Mouse (Mus musculus): ENCODE results near the gene Fam20c.

The Fam20c gene

DNA sequence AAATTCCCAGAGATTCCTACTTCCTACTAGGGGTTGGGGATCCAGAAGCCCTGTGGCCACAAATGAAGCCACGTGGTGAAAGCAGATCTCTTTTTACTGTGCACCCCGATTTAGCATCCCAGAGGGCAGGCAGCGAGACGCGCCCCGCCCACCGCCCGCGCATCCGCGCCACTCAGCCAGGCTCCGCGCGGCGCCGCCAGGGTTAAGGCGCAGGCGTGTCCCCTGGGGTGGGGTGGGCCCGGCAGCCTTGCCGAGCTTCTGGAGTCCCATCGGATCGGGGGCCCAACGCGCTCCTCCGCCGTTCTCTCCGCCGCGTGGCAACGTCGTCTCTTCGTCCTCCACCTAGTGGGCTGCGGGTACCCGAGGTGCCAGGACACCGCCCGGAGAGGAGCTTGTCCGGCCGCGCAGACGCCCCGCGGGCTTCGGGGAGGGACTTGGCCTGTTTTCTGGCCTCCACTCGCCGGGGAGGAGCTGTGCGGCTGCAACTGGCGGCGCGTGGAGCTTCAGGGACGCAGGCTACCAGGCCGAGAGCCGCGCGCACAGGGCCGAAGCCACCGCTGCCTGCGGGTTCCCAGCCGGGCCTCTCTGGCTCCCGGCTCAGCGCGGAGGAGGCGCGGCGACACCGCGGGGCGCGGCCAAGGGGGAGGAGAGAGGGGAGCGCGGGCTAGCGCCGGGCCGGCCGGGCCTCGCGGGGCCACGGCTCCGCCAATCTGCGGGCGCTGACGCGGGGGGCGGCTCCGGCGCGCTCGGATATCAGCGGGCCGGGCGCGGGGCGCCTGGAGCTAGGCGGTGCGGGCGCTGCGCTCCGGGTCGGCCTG lies at the start of gene Fam20c:
Gene Fam20c, plus strand, starts transcription at position 212 of the 818 bp plus-strand sequence.
- peak; percentile 83 for DNase-seq

GRCm38 (mm10) chr5:138707367-138707766 lies 46.9 kb upstream of the Fam20c start:
- no peak for DNase-seq

DNA sequence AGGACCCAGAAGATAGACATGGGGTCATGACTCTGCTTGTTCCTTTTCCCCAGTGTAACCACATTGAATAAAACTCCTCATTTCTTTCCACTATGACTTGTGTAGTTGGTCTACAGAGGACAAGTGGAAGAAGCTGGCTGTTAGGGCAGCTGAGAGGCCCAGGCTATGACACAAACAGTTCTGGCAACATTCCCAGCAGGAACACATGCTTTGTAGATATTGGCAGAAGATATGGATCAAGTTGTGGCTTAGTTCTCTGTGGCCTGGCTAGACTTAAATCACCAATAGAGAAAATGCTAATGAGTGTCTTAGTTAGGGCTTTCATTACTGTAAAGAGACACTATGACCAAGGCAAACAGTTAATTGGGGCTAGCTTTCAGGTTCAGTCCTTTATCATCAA lies 45.7 kb upstream of the Fam20c start:
- no peak for DNase-seq

- no peak for DNase-seq
Observed at GRCm38 (mm10) chr5:138715561-138716095, 38.7 kb upstream of the Fam20c start.

GRCm38 (mm10) chr5:138720329-138721190 lies 33.8 kb upstream of the Fam20c start:
- no peak for DNase-seq

DNA sequence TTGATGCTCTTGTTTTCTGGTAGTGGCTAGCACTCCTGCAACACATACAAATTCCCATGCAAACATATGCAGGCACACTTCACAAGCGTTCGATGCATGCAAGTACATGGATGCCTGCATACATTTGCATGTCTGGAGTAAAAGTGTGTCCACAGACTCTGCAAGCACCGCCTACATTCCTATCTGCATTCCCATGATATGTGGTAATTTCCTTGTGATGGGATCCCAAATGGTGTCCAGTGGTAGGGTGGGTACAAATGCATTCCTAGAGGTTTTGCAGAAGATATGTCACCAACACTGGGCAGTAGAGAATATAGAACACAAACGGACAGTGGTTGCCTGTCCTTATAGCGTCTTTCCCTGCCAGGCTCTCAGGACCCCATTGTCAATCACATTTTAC lies 29.9 kb upstream of the Fam20c start:
- no peak for DNase-seq

DNA sequence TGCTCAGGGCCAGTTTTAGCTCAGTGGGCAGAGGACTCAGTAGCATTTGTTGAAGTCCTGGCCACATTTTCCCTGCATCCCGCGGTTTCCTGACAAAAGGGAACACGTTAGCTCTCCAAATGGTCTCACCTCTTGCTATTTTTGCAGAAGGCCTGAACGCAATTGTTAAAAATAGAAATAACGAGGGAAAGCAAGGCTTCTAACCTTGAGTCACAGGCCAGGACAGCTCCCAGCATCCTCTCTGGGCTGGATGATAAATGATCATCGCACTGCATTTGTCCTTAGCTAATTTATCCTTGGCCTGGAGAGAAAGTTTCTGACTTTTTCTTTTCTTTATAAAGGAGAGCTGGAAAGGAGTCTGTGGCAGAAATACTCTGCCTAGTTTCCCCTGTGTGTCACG lies 29.2 kb upstream of the Fam20c start:
- no peak for DNase-seq

DNA sequence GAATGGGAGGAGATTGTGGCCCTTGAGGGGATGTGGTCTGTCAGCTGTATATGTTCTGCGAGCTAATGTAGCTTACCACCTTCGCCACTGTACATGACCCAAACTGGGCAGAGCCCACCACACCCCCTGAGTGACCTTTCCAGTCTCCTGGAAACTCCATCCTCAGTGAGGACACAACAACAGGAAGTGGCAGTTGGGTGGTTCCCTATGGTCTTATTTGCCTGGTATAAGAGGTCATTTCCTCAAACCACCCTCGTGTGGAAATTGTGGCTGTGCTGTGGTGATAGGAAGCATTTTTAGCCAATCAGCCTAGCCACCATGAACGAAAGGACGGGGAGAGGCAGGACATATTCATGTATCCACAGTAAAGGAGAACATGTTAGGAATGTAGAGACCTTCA lies 23.5 kb upstream of the Fam20c start:
- DNase-seq = peak; percentile 8

- DNase-seq = no peak
Observed at GRCm38 (mm10) chr5:138733317-138733899, 20.9 kb upstream of the Fam20c start.

DNA sequence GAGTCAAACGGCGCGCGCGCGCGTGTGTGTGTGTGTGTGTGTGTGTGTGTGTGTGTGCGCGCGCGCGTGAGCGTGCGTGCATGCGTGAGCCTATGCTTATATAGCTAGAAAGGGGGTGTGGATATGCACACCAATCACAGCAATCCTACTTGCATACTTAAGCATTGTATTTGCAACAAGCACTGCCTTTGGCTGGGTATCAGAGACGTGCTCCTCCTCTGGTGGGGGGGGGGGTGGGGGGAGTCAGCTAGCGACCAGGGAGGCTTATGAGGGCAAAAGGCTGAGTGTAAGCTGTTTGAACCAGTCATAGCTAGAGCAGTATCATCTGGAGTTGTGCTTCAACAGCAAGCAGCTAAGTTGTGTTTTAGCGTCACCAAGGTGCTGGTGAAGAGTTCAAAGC lies 20.3 kb upstream of the Fam20c start:
- DNase-seq = no peak

GRCm38 (mm10) chr5:138735201-138735757 lies 19.0 kb upstream of the Fam20c start:
- no peak for DNase-seq

GRCm38 (mm10) chr5:138740150-138740549 lies 14.2 kb upstream of the Fam20c start:
- DNase-seq = no peak

DNA sequence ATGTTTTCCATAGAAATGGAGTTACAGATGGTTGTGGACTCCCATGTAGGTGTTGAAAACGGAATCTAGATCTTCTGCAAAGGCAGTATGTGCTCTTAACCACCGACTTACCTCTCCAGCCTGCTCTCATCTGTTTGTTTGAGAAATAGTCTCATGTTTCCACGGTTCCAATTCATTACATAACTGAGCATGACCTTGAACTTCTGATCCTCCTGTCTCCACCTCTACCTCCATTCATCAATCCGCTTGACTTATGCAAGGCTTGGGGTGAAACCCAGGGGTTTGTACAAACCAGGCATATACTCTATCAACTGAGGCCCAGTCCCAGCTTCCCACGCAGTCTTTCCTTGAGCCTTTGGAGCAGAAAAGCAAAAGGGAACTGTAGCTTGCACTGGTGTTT lies 12.8 kb upstream of the Fam20c start:
- no peak for DNase-seq

DNA sequence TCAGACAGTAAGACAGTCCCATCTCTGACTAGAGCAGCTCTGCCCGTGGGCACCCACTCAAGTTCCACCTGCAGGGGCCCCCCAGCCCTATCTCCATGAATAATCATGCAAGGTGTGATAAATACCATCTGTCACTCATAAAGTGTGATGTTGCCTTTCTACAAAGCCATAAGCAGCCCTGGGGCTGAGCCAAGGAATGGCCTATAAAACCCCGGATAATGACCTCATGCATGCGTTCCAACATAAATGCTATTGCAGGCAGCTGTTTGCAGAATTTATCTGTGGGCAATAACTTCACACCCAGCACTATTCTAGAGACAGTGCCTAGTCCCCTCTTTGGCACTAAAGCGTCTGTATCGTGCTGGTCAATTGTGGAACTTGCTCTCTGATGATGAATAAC lies 12.0 kb upstream of the Fam20c start:
- DNase-seq = no peak

- DNase-seq = no peak
Observed at GRCm38 (mm10) chr5:138743631-138744030, 10.7 kb upstream of the Fam20c start.

DNA sequence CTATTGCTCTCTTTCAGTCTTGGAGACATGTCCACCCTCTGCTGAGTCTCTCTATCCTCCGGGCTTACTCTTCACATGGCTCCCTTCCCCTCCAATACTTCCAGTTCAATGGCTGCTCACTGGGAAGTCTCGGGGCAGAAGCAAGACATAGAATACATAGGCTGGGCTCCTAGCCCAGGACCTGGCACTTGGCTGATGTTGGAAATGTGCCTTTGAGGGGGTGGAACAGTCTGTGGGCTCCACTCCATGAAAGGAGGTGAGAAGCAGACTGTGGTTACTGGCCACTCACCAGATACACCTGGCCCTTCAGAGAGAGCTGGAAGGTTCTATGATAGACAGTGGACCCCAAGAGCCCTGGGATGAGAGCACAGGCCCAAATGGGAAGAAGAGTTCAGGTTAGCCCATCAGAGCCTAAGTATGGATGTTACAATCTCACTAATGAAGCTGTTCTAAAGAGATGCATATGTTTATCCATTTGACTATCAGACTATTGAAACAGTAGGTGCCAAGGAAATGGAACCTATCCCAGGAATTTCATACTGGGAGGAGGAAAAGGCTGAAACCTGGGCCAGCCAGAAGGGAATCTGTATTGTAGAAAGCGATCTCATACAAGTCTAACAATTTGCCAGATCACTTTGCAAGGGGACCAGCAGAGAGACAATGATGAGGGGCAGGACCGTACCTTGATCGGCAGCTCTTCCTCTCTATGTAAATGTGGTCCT lies 8.8 kb upstream of the Fam20c start:
- no peak for DNase-seq

DNA sequence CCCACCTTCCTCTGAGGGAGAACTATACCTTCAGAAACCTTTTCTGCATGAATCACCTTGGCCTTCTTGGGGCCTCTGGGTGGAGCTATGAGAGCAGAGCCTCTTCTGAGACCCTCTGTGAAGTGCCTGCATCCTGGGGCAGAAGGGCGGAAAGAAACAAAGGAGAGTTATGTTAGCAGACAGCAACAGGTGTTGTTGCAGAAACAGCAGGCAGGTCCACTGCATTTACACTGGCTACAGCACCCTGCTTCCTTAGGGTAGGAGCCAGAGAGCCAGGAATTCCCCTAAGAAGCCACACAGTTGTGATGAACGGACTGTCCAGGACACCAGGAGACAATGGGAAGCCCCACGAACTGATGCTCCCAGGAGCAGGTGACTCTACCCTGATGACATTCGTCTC lies 1.0 kb upstream of the Fam20c start:
- no peak for DNase-seq

GRCm38 (mm10) chr5:138753946-138754302 lies 390 bp upstream of the Fam20c start:
- DNase-seq = peak; percentile 37

DNA sequence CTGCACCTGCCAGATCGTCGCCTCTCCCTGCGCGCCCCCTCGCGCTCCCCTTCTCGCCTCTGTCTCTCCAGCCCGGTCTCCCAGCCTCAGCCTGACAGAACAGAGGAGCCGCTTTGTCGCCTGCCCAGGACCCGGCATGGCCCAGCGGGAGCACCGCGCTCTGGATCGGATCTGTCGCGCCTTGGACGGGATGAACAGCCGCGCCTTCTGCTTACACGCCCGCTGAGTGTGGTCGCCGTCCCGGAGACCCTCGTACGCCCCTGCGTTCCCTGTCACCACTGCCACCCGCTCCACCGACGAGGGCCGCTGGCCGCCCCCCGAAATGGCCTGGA lies 773 bp downstream of the Fam20c start:
- DNase-seq = no peak

GRCm38 (mm10) chr5:138755453-138756301 lies 1.4 kb downstream of the Fam20c start:
- DNase-seq = peak; percentile 21

DNA sequence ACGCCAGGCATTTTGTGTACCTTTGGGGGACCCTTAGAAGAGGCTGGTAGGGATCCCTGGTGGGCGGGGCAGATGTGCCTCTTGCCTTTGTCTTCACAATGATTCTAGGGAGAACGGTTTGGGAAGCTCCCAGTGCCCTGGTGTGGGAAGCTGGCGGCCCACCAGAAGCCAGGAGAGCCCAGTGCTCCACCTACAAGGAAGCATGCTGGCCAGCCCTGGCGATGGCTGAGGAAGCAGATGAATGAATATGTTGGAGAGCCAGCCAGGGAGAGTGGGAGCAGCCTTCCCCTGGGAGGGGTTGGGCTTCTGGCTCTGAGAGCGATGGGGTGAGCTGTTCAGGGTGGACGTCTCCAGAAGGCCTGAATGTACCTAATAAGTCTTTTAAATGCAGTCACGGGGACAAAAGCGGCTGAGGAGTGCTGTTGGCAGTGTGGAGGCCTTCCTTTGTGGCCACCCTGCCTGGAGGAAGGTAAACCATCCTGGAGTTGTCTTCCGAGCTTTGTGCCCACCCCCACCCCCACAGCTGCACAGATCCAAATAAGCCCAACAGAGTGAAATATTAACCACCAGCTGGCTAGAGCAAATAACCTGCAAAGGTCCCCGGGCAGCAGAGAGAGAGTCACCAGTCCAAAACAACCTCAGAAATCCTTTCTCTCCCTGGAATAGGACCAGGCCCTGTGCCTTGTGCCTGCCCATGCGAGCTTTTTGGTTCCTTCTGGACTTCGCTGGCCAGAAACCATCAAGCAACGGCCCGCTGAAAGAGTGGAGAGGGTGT lies 2.2 kb downstream of the Fam20c start:
- DNase-seq = peak; percentile 18

All from lung, postnatal 10 days (tissue).